Mouse (Mus musculus): ENCODE data around the gene Gm20388.

Gm20388 gene

DNA sequence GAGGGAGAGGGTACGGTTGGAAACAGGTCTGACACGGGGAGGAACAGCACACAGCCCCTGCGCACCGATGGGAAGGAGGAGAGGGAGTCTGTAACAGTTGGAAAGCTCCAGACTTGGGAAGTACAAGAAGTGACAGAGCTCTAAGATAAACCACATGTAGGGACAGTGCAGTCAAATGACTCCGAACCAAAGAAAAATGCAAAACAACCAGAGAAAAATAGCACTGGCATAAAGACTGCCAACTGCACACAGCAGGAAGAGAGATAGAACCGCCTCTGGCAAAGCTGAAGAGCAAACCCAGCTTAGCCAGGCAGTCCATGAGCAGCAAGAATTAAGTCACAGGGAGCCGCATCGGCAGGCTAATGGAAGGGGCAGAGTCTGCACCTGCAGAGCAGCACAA, 1712.4 kb downstream of the Gm20388 start:
- no peak for DNase-seq

DNA sequence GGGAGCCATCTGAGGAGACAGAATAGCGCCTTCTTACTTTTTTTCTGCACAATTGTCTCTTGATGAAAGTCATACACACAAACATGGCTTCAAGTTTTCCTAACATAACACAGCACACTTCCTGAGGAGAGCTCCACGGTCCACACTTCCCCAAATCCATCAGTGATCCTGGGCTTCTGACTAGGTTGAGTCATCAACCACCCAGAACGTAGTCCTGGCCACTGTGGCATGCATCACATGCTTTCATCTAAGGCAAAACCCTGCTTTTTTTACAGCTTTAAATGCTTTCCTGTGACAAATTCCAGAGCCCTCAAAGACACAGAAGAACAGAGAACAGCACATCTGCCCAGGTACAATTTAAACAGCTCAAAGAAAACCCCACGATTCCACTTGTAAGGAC, 1718.0 kb downstream of the Gm20388 start:
- DNase-seq = no peak

DNA sequence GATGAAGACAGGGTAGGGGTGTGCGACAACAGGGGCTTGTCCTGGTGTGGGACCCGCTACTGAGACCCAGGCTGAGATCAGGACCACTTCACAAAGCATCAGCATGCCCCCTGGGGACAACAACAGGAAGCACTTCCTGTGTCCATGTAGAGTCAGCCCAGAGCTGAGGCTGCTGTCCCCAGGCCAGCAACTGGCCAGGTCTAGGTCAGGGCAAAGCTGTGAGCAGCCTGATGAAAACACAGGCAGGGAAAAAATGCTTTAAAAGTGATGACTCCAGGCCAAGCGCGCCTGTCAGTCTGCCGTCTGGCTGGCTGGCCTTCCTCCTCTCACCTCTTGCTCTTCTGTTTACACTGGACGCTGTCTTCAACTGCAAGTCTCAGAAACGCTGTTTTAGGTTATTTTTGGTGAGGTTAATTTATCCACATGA, 1721.0 kb downstream of the Gm20388 start:
- DNase-seq = peak; percentile 69

DNA sequence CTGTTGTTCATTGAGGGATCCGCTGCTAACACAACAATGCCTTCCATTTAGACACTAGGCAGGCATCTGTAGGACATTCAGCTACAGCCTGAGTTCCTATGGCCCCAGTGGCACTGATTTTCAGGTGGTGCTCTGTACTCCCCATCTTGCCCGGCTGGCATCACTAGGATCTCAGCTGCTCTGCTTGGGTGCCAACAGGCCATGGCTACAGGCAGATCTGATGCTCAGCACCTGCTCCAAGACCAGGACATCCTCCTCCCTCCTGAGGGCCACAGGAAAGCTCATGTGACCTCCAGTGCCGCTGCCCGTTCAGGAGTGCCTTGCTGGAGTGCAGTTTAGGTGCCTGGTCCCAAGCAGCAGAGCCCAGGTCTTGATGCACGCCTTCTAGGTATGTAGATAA, 1721.8 kb downstream of the Gm20388 start:
- DNase-seq = no peak

DNA sequence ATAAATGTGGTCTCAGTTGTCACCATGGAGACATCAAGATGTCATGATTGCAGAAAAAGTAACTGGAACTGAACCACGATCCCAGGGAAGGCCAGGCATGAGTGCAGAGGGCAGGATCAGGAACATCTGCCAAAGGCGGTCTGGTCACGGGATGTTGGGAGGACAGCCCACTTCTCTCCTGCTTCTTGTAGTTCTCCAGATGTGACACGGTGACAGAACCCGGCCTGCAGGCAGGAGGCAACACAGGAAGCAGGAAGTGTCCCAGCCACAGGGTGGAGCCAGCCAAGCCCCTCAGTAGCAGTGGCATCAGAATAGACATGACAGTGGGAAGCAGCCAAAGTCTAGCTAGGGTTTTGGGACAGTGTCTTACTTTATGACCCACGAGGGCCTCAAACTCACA, 1724.9 kb downstream of the Gm20388 start:
- DNase-seq = peak; percentile 82

DNA sequence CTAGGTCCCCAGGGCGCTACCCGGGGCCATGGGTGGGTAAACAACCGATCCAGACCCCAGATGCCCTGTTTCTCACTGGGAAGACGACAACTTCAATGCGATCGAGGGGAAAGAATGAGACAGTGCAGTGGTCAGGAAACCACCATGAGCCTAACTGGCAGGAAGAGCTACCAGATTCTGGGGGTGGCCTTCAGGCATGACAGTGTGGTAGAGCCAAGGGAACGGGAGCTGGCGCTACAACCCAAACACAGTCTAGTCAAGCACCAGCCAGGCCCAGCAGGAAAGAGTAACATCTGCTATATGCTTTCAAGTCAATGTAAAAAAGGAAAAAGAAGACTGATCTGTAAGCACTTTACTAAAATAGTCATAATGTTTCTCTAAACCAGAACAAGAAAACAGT, 1725.5 kb downstream of the Gm20388 start:
- DNase-seq = no peak

DNA sequence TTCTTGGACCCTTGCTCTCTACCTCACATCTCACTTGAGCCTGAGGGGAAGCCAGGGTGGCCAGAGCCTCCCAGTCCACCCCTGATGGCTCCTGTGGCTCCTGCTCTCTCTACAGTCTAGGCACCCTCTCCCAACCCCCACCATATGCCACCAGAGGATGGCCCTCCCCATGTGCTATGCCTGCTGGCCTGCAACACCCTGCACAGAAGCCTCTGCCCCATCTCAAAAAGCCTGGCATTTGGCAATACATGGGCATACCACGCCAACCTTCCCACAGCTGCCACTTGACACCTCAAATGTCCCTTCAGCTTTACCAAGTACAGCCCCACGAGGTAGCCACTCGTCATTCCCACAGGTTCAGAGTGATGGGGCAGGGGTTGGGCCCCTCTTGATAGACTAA, 1732.2 kb downstream of the Gm20388 start:
- no peak for DNase-seq

DNA sequence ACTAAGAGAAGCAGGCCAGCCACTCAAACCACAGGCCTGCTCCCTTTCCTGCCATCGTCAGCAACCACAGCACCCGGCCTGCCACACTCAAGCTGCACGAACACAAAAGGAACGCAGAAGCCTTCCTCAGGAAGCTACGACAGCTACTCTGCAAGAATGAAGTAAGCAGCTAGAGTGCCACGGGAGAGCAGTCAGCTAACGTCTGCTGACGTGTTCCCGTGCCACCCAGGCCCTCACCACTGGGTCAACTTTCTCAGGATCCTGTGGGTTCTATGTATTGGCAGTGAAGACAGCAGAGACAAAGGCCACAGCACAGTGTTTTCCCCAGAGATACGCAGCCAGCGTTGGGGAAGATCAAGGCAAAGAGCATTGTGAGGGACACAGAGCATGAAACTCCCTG, 1732.7 kb downstream of the Gm20388 start:
- DNase-seq = no peak

DNA sequence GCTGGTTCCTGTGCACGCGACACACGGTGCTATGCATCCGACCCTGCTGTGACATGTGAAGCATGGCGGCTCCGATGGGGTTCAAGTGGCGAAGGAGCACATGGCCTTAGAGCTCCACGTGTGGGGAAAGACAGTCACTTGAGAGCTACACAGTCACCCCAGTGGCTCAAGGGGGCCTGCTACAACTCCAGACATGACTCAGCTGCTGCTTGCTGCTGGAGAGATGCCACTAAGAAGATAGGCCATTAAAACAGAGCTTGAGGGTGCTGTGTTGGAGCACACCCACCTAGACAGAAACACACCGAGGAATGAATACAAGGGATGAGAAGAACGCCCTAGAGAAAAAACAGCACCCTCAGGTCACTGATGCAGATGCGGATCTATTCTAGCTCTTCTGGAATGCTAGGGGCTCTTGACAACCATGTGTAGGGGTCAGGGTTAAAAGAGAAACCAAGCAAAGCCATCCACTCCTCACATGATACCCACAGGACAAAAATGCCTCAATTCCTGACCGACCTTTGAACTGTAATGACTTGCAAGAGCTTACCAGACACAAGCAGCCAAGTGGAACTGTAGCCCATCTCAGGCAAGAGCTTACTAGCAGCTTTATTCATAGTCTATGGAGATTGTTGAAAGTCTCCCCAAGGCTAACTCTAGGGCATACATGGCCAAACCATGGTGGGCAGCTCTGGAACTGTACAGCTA, 1737.0 kb downstream of the Gm20388 start:
- DNase-seq = no peak

DNA sequence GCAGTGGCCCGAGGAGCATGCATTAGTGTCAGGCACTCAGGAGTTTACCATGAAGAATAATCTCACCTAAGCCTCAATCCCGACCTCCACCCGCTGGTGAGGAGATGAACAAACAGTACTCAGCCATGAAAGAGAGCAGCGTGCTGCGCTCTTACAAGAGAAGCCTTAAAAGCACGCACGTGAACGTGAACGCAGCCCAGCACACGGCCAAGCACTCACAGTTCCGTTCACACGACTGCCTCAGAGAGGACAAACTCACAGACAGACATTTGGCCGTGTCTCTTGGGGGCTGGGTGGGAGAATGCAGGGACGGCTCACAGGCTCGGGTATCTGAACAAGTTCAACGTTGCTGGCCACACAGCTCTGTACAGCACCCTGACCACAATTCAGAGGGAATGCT, 1737.8 kb downstream of the Gm20388 start:
- DNase-seq = no peak

DNA sequence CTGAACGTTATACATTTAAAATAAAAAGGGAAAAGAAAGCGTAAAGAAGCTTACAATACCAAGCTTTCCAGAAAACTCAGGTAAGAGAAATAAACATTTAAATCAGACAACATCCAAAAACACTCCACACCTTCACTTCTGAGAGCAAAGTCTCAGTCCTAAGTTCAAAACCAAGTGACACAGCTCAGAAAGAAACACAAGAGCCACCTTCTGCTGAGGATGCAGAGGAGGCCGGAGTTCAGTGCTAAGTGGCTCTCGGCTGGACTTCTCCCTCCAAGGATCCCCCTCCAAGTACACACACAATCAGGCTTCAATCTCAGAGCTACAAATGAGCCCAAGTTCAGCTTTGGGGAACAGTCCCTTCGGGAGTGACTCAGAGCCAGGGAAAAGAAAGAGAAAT, 1738.8 kb downstream of the Gm20388 start:
- no peak for DNase-seq

DNA sequence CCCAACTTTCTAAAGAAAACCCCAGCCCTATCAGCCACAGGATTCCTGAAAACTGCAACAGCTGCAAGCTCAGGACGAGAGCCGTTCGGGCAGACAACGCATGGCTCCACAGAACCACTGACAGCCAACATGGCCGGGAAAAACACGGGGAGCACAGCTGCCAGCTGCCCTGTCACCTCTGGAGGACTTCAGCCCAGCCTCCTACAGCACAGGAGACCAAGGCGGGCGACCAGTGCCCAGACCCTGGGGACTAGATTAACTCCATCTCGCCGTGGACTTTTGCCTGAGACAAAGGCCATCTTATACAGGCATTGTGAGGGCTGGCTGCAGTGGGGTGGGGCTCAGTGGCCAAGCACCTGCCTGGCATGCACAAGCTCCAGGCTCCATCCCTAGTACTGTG, 1739.3 kb downstream of the Gm20388 start:
- no peak for DNase-seq

DNA sequence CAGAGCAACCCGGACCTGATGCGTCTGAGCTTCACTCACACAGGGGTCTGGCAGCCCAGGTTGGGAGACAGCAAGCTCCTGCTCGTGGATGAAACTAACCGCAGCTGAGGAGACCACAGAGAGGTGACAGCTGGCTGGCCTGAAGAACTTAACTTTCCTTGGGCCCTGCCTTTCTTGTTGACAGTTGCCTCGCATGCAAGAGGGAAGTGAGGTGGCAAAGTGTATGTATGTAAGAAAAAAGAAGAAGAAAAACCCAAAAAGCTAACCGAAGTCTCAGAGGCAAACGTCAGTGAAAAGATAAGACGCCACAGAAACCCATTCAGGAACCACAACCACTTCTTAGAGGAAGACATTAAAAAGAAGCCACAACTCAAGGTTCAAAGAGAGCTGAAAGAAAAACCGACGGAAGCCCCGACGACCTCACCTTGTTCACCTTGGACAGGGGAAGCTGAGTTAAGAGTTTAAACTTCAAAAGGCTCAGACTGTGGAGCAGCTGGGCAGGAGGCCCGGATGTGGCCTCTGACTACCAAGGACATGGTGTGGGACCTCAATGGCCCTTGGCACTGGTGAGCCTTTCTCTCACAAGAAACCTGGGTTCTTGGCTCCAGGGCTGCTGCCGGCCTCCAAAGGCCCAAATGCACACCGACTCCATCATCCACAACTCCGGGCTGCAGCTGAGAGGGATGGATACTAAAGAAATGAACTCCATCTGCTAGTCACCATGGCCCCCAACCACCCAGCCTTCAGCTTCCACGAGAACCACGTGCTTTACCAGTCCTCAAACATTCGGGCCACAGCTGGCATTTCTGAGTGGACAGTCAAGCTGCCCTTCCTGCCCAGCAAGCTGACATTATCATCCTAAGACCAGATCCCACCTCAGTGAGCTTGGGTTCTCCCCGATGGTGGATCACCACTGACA, 1740.0 kb downstream of the Gm20388 start:
- no peak for DNase-seq

DNA sequence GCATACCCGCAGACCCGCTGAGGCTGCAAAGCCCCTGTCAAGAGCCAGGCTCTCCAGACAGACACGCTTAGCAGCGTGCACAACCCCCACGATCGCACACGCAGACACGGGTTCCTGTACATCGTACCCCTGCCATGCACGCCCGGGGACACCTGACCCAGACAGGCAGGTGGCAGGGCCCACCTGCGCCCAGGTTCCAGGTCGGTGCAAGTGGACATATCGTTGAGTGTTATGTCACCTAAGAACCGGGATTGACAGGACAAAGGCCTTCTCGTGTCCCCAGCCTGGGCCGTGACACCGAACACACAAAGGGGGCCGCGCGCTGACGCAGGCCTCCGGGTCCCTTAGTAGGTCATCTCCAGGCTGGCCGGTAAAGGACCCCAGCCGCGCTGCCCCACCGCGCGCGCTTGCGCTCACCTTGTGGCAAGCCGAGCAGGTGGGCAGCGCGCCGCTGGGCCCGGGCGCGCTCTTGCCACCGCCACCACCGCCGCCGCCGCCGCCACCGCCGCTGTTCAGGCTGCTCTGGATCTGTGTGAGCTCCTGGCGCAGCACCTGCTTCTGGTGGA, 1740.8 kb downstream of the Gm20388 start:
- DNase-seq = no peak

DNA sequence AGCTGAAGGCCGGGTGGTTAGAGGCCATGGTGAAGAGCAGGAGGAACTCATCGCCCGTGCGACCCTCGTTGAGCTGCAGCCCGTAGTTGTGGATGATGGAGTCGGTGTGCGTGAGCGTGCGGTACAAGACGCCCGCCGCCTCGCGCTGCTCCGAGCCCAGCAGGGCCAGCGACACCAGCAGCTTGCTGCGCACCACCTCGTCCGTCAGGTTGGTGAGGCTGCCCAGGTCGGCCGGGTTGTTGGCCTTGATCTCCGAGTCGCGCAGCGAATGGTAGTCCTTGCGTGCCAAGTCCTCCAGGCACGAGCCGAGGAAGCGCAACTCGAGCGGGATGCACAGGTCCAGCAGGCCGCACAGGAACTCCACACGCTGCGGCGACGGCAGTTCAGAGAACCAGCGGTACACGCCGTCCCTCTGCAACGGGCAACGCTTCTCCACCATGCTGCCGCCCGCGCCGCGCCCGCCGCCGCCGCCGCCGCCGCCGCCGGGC, 1741.3 kb downstream of the Gm20388 start:
- peak; percentile 59 for DNase-seq

DNA sequence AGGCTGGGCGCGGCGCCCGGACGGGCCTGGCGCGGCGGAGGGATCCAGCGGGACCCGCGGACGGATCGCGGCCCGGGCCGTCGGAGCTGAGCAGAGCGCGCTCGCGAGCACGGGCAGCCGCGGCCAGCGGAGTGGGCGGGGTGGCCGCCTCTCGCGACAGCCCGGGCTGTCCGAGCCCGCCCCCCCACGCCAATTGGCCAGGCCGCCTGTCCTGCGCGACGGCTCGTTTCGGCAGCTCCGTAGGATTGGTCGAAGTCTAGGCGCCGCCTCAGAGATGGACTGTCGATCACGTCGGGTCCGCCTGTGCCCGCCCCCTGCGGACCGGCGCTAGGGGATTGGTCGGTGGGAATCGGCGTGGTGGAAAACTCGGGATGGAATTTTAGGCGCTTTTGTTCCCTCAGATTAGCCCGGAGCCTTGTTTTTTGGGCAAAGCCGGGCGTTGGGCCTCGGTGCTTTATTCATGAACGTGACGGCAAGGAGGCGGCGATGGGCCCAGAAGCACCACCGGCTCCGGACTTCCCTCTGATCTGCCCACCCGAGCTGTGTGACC, 1742.2 kb downstream of the Gm20388 start, which contains the start of gene Zcchc14:
TSS of gene Zcchc14 (minus strand) at position 128 of the 550 bp plus-strand sequence.
- peak; percentile 99 for DNase-seq

DNA sequence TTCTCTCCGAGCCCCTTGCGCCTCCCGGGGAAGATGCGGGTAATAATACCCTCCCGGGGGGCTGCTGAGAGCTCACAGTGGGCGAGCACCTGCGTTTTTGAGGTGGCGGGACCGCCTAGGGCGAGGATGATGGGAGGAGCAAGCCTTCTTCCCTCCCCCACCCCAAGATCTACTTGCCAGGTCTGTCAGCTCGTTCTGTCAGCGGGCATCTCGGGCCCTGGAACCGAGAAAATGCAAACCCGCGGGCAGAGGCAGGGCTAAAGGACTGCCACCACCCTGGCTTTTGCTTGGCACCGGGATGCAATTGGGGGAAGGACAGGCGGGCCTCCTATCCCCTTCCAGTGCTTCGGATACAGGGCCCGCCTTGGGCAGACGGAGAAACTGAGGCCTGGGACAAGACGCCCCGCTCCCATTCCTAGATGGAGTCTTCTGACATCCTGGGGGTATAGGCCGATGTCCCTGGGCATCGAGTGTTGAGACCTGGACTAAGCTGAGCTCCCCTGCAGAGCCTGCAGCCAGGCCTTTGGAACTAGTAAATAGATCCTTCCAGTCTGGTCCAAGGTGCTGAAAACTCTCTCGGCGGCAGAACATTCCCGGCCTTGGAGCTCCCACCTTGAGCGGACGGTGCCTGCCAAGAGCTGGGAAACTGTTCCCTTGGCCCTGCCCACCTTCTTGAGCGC, 1742.8 kb downstream of the Gm20388 start:
- peak; percentile 64 for DNase-seq

DNA sequence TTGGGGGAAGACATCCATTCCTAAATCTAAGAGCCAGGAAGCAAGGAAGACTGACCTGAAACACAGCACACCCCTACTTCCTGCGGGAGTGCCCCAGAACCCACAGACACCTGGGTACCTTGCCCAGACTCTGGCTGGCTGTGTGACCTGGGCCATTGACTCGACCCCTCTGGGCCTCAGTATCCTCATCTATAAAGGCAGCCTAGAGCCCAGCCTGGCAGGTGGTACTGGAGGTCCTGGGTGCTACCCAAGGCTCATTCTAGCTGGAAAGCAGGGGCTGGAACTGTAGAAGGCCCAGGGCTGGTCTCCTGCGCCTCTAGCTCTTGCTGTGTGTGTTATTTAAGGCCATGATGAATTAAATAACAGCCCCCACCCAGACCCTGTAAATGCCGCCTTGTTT, 1743.5 kb downstream of the Gm20388 start:
- DNase-seq = no peak

DNA sequence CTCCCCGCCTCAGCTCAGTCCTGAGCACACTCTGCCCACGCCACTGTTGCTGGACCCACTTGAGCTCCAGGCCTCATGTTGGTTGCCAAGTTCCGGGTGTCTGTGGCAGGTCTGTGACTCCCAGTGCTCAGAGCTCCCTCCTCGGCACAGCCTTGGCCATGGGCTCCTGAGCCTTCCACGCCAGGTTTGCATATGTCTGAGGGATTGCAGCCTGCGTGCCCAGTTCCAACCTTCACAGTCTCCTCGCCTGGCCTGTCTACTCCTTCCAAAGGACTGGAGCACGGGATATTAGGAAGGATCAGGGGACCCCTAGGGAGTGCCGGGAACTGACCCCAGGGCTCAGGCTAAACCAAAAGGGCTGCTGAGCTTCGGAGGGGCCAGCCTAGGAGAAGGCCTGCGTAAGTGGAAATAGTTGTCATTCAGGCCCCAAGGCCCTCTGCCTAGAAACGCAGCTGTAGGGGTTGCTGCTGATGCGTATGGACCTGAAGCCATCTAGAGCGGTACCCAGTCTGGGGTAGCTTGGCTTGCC, 1744.4 kb downstream of the Gm20388 start:
- DNase-seq = no peak

DNA sequence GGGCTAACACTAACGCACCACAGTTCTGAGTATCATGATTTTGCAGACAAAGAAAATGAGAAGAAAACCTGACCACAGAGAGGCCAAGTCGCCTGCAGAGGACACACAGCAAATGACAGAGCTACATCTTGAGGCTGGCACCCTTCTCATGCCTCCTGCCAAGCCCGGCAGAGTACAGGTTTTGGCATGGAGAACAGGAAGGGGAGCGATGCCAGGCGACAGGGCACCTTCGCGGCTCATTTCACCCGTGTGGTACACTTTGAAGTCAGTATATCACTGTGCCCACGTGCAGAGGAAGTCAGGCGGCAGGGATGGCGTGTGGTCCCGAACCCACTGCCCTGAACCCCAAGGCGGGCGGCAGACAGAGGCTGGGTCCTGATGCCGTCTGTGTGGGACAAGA, 1750.0 kb downstream of the Gm20388 start:
- no peak for DNase-seq

DNA sequence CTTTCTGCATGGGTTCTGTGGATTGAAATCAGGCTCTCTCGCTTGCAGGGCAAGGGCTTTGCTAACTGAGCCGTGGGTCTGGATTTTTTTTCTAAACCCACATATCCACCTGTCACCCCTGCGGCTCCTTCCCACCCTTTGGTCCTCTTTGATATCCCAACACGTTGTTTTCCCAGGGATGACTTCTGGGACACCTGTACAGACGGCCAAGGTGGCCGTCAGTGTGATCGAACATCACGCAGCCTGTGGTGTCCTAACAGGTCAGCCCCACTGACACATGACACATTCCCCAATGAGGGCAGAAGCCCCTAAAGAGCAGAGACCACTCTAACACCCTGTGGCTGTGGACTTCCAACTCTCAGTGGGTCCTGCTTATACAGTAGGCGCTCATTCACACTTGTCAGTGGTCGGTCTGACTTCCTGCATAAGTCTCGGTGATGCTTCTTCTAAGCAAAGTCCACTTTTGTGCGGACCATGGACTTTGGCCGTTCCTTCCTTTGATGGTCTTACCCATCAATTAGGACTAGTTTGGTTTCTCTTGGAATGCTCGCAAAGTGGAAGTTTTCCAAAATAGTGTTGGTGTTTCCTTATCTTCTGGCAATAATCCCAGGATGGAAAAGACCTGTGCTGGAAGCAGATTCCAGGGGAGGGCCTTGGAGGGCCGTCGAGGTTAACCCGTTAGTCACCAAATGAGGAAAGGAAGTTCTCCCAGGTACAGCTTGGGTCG, 1751.2 kb downstream of the Gm20388 start:
- DNase-seq = no peak

DNA sequence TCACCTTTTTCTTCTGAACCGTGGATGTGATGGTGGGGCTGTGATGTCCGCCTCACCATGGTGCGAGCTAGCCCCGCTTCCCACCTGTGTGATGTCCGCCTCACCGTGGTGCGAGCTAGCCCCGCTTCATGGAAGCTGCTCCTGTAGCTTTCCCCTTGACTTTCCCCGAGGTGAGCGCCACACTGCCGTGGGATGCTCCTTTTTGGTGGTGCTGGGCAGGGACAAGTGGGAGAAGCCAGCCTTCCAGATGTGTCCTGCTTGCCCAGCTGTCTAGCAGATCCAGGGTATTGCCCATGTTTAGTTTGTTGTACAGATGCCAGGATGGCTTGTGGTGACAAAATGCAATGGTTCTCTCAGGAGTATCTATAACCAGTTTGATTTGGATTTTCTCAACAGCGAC, 1752.5 kb downstream of the Gm20388 start:
- DNase-seq = no peak
